11 mouse cellular contexts compared by ENCODE assay signal in the genomic region with DNA sequence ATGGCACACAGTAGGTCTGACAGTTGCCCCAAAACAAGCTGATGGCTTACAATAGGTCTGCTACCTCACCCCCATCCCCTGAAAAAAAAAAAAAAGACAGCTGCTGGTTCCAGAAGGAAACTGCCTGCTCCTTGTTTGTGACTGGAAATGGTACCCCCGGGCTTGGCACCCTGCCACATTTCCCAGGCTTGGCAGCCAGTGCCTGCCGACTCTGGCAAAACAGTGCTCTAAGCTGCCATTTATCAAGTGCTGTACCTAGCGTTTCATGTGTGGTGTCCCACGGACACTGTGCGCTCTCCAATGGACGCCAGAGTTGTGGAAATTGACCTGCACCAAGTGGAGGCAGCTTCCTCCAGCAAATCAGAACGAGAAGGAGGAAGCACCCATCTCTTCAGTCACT. TPM values are rescaled to one million over a fixed set of nuclear protein-coding genes. Genes with fewer than 3 reads are reported as not detected.
DNase-seq lines count a peak whose midpoint lies in the region; ATAC-seq and TF ChIP-seq lines count a peak whose summit lies in the region.
"Had no signal": no experiment of that assay in that cellular context is flagged by ENCODE, and none has a peak within 500 bp of the region (broad histone marks: within the 10 kb centered on the region; RNA-seq: fewer than 3 reads in every experiment).

No protein-coding gene starts in this region.

- H3K9me3 ChIP-seq in forebrain, embryonic 16.5 days (ENCODE audit: control insufficient read depth, low read length): no peaks in the 10 kb centered on the region

- H3K36me3 ChIP-seq in forebrain, embryonic 16.5 days (ENCODE audit: control insufficient read depth, insufficient read depth): no peaks in the 10 kb centered on the region

- TF ChIP-seq CTCF in gastrocnemius, adult 2 months (IDR thresholded peaks at IDR 0.05): no peak

- intact Hi-C loops in gastrocnemius, adult 2 months (cut with DNase I): no loop called here

- H3K9ac ChIP-seq in forebrain, embryonic 16.5 days (replicated peaks; ENCODE audit: low read depth, low read length): no peak overlapping the region

- H3K4me3 ChIP-seq in forebrain, embryonic 16.5 days (replicated peaks; ENCODE audit: low read length): no peak overlapping the region
- no peak overlapping the region for H3K4me3 ChIP-seq in gastrocnemius, adult 2 months

- ATAC-seq in frontal cortex, adult (ENCODE audit: low TSS enrichment): no peak
- peak; percentile 77 for ATAC-seq in forebrain, embryonic 16.5 days

- H3K4me1 ChIP-seq in forebrain, embryonic 16.5 days (replicated peaks; ENCODE audit: control insufficient read depth, insufficient read depth, low read length): peaks cover 53% of the 10 kb centered on the region

- peak overlapping the region; percentile 49 for H3K27ac ChIP-seq in forebrain, embryonic 16.5 days (ENCODE audit: low read length)
- H3K27ac ChIP-seq in gastrocnemius, adult 2 months: no peak overlapping the region

- DNase-seq in frontal cortex, postnatal 10 days (ENCODE audit: low spot score in 2 of 2): peak; percentile 80 to 81
- DNase-seq in NIH3T3 (ENCODE audit: low read depth): peak; percentile 29
- peak; percentile 72 to 82 for DNase-seq in layer of hippocampus, postnatal 25 days (ENCODE audit: extremely low spot score in 1 of 2, low spot score in 1 of 2)
- DNase-seq in right cerebral cortex, postnatal 14 days: peak; percentile 86
- DNase-seq in gastrocnemius, adult 2 months: no peak
- no peak for DNase-seq in urinary bladder, adult 2 months (ENCODE audit: low spot score)

- H3K27me3 ChIP-seq in forebrain, embryonic 16.5 days (replicated peaks; ENCODE audit: control insufficient read depth, insufficient read depth, low read length): no peaks in the 10 kb centered on the region; the same call in 1 of the 2 replicates

- H3K4me2 ChIP-seq in forebrain, embryonic 16.5 days (ENCODE audit: low read length): peak overlapping the region; percentile 8; the same call in 1 of the 2 replicates

- 9% methylated on average over 7 of the region's 7 CpGs for WGBS in forebrain, embryonic 16.5 days

RNA-seq across cellular contexts. Expression of a gene that starts 17.5 kb away (rescaled TPM):
- 0.06 TPM in 1 of 2 replicates, not detected in the other for polyA plus RNA-seq in forebrain, embryonic 16.5 days (2015; fragmentation: Nextera tagmentation; extraction: Ambion mirVana)
- total RNA-seq in layer of hippocampus, postnatal 25 days (2021): not detected
- not detected for total RNA-seq in gastrocnemius, adult 2 months (2021)
- polyA plus RNA-seq in urinary bladder, adult 2 months (2012; rRNA removed): 0.03 TPM in 2 replicates
- total RNA-seq: CH12.LX had no signal
- polyA plus RNA-seq: intestine, embryonic 14.5 days had no signal

RNA-seq across cellular contexts. Expression of a gene that starts 17.9 kb away (rescaled TPM):
- polyA plus RNA-seq in forebrain, embryonic 16.5 days (2015; fragmentation: Nextera tagmentation; extraction: Ambion mirVana): 2.7 and 4.2 TPM in 2 replicates
- total RNA-seq in layer of hippocampus, postnatal 25 days (2021): 100 to 1,000 TPM; 115 to 137 TPM
- not detected for total RNA-seq in gastrocnemius, adult 2 months (2021)
- polyA plus RNA-seq in urinary bladder, adult 2 months (2012; rRNA removed): 0.01 and 0.04 TPM in 2 replicates
- total RNA-seq: neutrophil, adult 5-6 weeks had no signal

RNA-seq across cellular contexts. Expression of a gene that starts 59.2 kb away (rescaled TPM):
- polyA plus RNA-seq in forebrain, embryonic 16.5 days (2015; fragmentation: Nextera tagmentation; extraction: Ambion mirVana): 3.4 and 4.0 TPM in 2 replicates
- 1 to 10 TPM; 6.8 to 7.3 TPM for total RNA-seq in layer of hippocampus, postnatal 25 days (2021)
- under 1 TPM; 0.11 to 0.82 TPM for total RNA-seq in gastrocnemius, adult 2 months (2021)
- 2.8 and 4.1 TPM in 2 replicates for polyA plus RNA-seq in urinary bladder, adult 2 months (2012; rRNA removed)
- total RNA-seq: CH12.LX; neutrophil, adult 5-6 weeks had no signal

Comparison
In these comparisons a context has a peak if more than half of its experiments do, and no peak if none do; other contexts are left out.
1. DNase-seq: peak in frontal cortex, postnatal 10 days (2 of 2), NIH3T3 (single experiment), layer of hippocampus, postnatal 25 days (2 of 2) and right cerebral cortex, postnatal 14 days (single experiment); none in gastrocnemius, adult 2 months (single experiment) and urinary bladder, adult 2 months (single experiment).
2. RNA of a gene that starts 17.9 kb away (total RNA-seq): 115 to 137 TPM in layer of hippocampus, postnatal 25 days; not detected in gastrocnemius, adult 2 months; every median in the first group is over 100 times any median in the second.
3. RNA of a gene that starts 59.2 kb away (total RNA-seq): 6.8 to 7.3 TPM in layer of hippocampus, postnatal 25 days; 0.11 to 0.82 TPM in gastrocnemius, adult 2 months; every median in the first group is over 4 times any median in the second.